Mouse (Mus musculus) small intestine, adult 2 months (tissue): Measurements from ENCODE around the gene Rgsl1. TPM values are rescaled to one million over a fixed set of nuclear protein-coding genes. Genes with fewer than 3 reads are reported as not detected.
"Not testable (repeated sequence)": the region's sequence is repeated elsewhere in the genome, so short reads cannot be mapped to it uniquely, and the experiment has no call there.

Source experiments
- H3K27ac ChIP-seq: fragments of 200-500 bp; 2 replicates; pipeline ENCODE4 v1.5.1; 2012; ENCODE audit warnings: low read depth, low read length, control low read depth, inconsistent platforms; ENCODE audit not compliant: insufficient read depth
- H3K27me3 ChIP-seq: fragments of 200-500 bp; 2 replicates; pipeline ENCODE4 v1.6.1; 2012; ENCODE audit warnings: mild to moderate bottlenecking, moderate library complexity, low read length, inconsistent platforms; ENCODE audit not compliant: control insufficient read depth, insufficient read depth
- H3K36me3 ChIP-seq: fragments of 200-500 bp; 2 replicates; pipeline ENCODE4 v1.6.1; 2012; ENCODE audit warnings: mild to moderate bottlenecking, low read length, control low read depth, inconsistent platforms; ENCODE audit not compliant: control insufficient read depth, insufficient read depth
- H3K4me1 ChIP-seq: fragments of 200-500 bp; 2 replicates; pipeline ENCODE4 v1.6.1; 2012; ENCODE audit warnings: low read length, inconsistent platforms, mixed read lengths; ENCODE audit not compliant: control insufficient read depth, insufficient read depth, insufficient read length
- H3K4me3 ChIP-seq: fragments of 200-500 bp; 2 replicates; pipeline ENCODE4 v1.5.1; 2012; ENCODE audit warnings: low read depth, mild to moderate bottlenecking, control low read depth, inconsistent platforms, low read length, moderate library complexity
- CTCF ChIP-seq: fragments of 200-500 bp; IDR thresholded peaks from 2 replicates; pipeline ENCODE4 v1.5.1; 2012; ENCODE audit warnings: low read depth, mild to moderate bottlenecking, control low read depth, inconsistent platforms, low read length, moderate library complexity, mixed read lengths; ENCODE audit not compliant: insufficient replicate concordance, insufficient read length; ENCODE audit errors: extremely low read depth
- POLR2A ChIP-seq: fragments of 200-500 bp; IDR thresholded peaks from 2 replicates; pipeline ENCODE4 v1.6.1; 2012; ENCODE audit warnings: low read depth, mild to moderate bottlenecking, control low read depth, inconsistent platforms, low read length, moderate library complexity
- WGBS: fragments of 180-500 bp; shearing (Covaris S2); methylation state at CpG from one replicate; pipeline ENCODE4 v1.1.7; 2018; 5-methylcytosine and 5-hydroxymethylcytosine counted together
- polyA plus RNA-seq: library from polyadenylated mRNA; depleted of rRNA; stranded (reverse); fragments of >200 nt; gene quantifications from 2 replicates; pipeline ENCODE4 v1.2.3, GENCODE M21; 2012; rRNA removed

Rgsl1 gene
- polyA plus RNA-seq: not detected in 2 replicates

DNA sequence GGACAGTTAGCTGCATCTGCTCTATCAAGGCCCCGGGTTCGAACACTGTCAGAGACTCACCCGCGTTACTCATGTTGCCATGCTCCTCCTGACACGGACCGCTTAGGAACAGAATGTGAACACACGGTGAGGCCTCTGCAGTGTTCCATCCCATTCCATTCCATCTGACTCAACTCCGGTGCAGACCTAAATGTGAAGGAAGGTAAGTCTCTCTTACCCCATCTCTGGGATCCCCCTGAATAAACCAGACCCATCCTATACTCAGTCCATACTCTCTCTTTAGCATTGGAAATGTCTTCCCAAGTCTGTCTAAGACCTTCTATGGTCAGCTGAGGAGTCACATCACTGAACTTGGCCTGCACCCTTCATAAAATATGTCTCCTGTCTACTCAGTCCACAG lies at the start of gene Rgsl1:
Gene Rgsl1, minus strand, starts transcription at position 101 of the 400 bp plus-strand sequence.
- H3K27me3 ChIP-seq: no peaks in the 10 kb centered on the region
- no peak within 1 kb of the TSS for H3K27ac ChIP-seq
- TF ChIP-seq POLR2A: no peak
- no peak for TF ChIP-seq CTCF
- no peaks in the 10 kb centered on the region for H3K4me1 ChIP-seq
- 93% methylated on average over 8 of the region's 8 CpGs for WGBS
- no peak within 1 kb of the TSS for H3K4me3 ChIP-seq
- H3K36me3 ChIP-seq: no peaks in the 10 kb centered on the region

DNA sequence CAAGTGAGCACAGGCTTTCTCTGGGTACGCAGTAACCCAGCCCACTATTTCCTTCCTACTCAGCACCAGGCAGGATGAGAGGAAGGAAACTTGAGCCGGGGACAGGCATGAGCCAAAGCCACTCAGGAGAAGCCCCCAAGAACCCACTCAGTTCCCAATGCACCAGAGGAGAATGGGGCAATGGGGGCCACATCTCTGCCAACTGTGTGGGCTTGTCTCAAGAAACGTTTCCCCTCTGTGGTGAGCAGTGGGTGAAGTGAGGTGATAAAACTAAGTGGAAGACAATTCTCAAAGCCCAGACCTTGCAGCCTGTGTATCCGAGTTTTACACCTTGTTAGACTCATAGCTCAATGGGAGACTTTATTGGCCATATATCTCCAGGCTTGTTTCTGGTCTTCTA lies 47.5 kb upstream of the Rgsl1 start, which contains the start of gene Teddm1a:
Gene Teddm1a, plus strand, starts transcription at position 301 of the 400 bp plus-strand sequence.
- Histone ChIP-seq H3K36me3 (no peaks in the 10 kb centered on the region), H3K27me3 (no peaks in the 10 kb centered on the region), H3K4me1 (no peaks in the 10 kb centered on the region), H3K4me3 (no peak within 1 kb of the TSS), H3K27ac (no peak within 1 kb of the TSS)
- 68% methylated on average over 4 of the region's 4 CpGs for WGBS
- TF ChIP-seq CTCF (no peak), POLR2A (no peak)

DNA sequence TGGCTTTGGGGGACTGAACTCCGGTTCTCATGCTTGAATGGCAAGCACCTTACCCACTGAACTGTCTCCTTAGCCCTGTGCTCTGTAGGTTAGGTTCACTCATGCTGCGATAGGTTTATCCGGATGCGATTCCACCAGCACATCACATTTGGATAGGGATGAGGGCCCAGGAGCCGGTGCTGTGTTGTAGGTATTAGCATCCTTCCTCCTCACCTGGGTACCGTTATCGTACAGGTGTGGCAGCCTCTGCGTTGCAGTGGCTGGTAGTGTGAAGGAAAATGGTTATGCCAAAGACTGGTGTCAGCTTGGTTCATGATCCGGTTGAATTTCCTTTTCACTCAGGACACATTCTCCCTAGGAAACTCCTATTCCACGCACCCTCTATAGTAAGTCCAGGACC lies 46.2 kb upstream of the Rgsl1 start:
- Histone ChIP-seq H3K4me1 (no peaks in the 10 kb centered on the region), H3K36me3 (no peaks in the 10 kb centered on the region), H3K4me3 (no peak overlapping the region), H3K27me3 (no peaks in the 10 kb centered on the region), H3K27ac (no peak overlapping the region)
- 92% methylated on average over 10 of the region's 10 CpGs for WGBS
- TF ChIP-seq POLR2A (no peak), CTCF (no peak)

DNA sequence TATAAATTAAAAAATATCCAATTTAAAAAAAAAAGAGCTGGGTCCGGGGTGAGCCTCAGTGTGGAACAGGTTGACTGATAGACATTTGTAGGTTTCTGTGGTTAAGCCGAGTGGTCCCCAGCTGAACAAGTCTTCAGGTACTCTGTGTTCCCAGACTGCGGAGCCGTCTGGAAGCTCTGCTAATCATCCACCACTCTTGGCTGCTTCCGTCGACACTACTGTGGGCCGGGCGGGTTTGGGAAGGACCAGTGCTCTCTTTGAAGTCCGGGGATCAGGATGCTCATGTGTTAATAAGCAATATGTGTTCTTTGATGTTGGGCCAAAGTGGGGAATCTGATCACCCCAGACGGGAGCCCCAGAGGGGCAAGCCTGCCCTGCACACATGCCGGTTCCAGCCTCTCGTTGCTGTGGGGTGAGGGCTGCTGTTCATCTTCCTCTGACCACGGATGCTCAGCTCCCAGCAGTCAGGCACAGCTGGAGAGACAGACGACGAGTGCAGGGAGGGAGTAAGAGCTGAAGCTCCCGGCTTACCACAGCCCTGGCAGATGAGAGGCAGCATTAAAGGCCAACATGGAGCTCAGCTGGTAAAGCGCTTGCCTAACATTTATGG lies 42.2 kb upstream of the Rgsl1 start:
- 50% methylated on average over 17 of the region's 17 CpGs for WGBS
- Histone ChIP-seq H3K27me3 (no peaks in the 10 kb centered on the region), H3K27ac (no peak overlapping the region), H3K36me3 (no peaks in the 10 kb centered on the region), H3K4me3 (no peak overlapping the region), H3K4me1 (no peaks in the 10 kb centered on the region)
- TF ChIP-seq CTCF (no peak), POLR2A (no peak)

DNA sequence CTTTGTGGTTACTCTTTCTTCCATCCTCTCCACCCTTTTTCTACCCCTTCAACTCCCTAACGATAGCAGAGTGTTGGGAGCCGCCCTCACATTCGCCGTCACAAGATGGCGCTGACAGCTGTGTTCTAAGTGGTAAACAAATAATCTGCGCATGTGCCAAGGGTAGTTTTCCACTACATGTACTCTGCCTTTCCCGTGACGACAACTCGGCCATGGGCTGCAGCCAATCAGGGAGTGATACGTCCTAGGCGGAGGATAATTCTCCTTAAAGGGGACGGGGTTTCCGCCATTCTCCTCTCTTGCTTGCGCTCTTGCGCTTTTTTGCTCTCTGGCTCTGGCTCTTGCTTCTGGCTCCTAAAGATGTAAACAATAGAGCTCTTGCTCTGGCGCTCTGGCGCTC lies 36.4 kb upstream of the Rgsl1 start:
- 95% methylated on average over 17 of the region's 17 CpGs for WGBS
- not testable (repeated sequence) for H3K4me1 ChIP-seq, H3K4me3 ChIP-seq, H3K27ac ChIP-seq, H3K27me3 ChIP-seq, H3K36me3 ChIP-seq

DNA sequence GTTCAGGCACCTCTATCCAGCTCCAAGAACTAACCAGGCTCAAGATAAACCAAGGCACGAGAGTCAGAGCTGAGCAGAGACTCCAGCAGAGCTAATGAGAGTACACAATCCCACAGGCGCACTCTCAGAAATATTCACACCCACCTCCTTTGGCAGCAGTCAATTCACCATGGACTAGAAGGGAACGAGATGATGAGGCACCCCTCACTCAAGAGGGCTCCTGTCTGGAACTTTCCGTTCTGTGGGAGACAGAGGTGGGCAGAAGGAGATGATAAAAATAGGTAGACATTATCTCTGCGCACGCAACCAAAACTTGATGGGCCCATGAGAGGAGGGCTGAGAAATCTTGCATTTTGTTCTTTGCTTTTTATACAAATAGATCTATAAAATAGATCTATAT lies 30.1 kb upstream of the Rgsl1 start, which contains the start of gene Teddm1b:
Gene Teddm1b, plus strand, starts transcription at position 301 of the 400 bp plus-strand sequence.
- 74% methylated on average over 6 of the region's 6 CpGs for WGBS
- H3K4me1 ChIP-seq: no peaks in the 10 kb centered on the region
- no peaks in the 10 kb centered on the region for H3K36me3 ChIP-seq
- no peak within 1 kb of the TSS for H3K27ac ChIP-seq
- no peak within 1 kb of the TSS for H3K4me3 ChIP-seq
- no peak for TF ChIP-seq POLR2A
- no peak for TF ChIP-seq CTCF
- no peaks in the 10 kb centered on the region for H3K27me3 ChIP-seq

DNA sequence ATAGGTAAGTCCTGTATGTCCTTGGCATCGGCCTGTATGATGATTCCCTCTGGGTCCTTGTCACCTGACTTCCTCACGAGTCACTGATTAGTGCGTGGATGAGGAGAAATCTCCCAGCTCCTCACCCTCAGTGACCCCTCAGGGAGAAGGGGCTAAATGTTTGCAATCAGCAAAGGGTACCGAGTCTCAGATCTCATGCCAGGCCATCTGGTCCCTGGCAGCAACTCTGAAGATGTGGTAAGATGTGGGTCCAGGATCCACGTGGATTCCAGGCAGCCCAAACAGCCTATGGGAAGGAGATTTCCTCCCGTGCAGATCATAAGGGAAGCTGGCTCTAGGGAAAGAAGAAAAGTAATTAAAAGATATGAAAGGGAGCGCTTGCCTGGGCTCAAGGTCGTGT lies 12.0 kb upstream of the Rgsl1 start:
- H3K27ac ChIP-seq: no peak overlapping the region
- TF ChIP-seq POLR2A: no peak
- TF ChIP-seq CTCF: no peak
- no peaks in the 10 kb centered on the region for H3K4me1 ChIP-seq
- no peak overlapping the region for H3K4me3 ChIP-seq
- H3K27me3 ChIP-seq: no peaks in the 10 kb centered on the region
- no peaks in the 10 kb centered on the region for H3K36me3 ChIP-seq
- 54% methylated on average over 8 of the region's 8 CpGs for WGBS

DNA sequence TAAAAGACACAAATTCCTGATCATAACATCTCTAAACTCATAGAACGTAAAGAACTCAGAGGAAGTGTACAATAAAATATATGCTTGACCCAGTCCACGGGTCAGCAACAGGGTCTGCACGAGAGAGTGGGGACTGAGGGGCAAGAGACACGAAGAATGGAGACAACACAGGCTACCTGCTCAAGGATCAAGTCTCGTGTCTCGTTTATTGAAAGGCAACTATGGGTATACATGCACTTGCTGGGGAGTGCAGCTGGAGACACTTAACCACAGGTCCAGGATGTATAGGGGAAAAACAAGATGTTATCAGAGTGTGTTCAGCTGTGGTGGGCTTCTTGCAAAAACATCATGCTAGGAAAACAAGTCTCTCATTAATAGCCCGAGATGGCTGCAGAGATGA lies 8.8 kb upstream of the Rgsl1 start:
- not testable (repeated sequence) for H3K27me3 ChIP-seq, H3K27ac ChIP-seq, H3K4me1 ChIP-seq, H3K36me3 ChIP-seq, H3K4me3 ChIP-seq
- 68% methylated on average over 7 of the region's 7 CpGs for WGBS
